Mouse (Mus musculus): ENCODE measurements around the gene Noto.

GRCm38 (mm10) chr6:85471962-85472361, 48.3 kb downstream of the Noto start:
- TF ChIP-seq POLR2A (IDR thresholded peaks at IDR 0.05; ENCODE audit: borderline replicate concordance, control insufficient read depth, low read depth, low read length) (no peak), CTCF (IDR thresholded peaks at IDR 0.05; ENCODE audit: control insufficient read depth, insufficient read depth, low read length) (no peak)
